Mouse (Mus musculus) adrenal gland (tissue): ENCODE measurements at regions not wholly inside any gene's neighbourhood (a gene's known extent, or its start where the extent isn't known, plus 50 kb on each side); places are given as distances from the start of the nearest gene placed in this dataset.

Source experiments
- intact Hi-C: fragments of 180-260 bp; cut with DNase I; formaldehyde crosslinking; loops from one replicate; pipeline ENCODE4 v1.15.1; 2025

DNA sequence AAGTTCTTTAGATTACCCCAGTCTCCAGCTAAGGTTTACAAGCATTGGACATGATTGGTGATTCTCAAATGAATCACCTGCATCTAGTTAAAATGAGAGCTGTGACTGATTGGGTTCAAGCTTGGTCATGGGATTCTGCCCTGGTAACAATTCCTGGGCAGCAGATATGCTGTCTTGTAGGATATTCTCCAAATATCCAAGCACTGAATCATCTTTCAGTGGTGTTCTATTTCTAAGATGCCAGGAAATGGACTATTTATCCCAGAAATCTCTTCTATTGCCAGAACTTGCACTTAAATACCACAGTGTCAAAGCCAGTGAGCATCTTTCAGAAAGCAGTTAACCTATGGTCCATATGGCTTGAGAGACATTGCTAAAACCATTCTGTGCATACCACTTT lies 475.8 kb upstream of the Cdh11 start:
- intact Hi-C loops, result no loop called here

DNA sequence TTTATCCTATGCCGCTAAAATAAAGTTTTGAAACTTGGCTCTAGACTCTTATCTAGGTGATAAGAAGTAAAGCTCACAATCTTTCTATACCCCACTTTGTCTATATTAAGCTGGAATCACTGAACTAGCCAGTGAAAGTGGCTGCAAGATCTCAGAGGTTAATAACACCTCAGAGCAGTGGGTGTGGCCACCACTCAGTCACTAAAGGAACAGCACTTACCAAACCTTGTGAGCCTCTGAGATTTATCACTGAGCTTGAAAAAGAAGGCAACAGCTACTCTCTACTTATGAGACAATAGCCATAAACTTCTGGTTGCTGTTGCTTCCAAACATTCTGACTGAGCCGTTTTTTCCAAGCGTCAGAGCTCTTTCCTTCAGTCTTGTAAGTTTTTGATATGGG lies 484.6 kb upstream of the Cdh11 start:
- intact Hi-C loops, result no loop called here

DNA sequence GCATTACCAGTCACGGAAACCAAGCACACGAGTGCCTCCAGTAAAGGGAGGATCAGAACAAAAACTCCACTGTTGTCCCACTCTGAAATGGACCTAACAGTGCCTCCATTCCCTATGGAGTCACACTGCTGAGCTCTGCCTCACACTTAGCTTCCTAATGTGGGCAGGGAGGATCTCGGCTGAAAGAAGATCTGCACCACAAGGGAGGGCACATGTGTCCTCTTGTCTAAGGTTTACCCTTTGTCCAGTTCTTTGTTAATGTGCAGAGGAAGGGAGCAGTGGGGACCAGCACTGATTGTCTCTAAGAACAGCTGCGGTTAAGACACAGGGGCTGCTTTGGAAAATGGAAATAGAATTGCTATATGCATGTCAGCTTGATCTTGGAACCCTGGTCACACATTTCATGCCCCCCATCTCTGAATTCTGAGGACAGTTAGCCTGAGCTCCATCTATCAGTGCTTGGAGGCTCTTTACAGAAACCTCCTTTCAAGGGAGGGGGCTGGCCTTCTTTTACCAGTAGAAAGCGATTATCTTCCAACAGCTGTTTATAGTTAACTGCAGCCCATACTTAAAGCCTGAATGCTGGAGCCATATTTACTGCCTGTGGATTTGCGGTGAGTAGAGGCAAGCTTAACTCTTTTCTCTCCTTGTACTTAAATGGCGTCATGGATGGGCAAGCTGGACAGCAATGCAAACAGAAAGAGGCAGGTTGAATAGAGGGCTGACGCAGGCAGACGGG lies 485.5 kb upstream of the Cdh11 start:
- intact Hi-C loops, result no loop called here

GRCm38 (mm10) chr8:103272305-103273079 lies 487.1 kb upstream of the Cdh11 start:
- intact Hi-C loops, result no loop called here

DNA sequence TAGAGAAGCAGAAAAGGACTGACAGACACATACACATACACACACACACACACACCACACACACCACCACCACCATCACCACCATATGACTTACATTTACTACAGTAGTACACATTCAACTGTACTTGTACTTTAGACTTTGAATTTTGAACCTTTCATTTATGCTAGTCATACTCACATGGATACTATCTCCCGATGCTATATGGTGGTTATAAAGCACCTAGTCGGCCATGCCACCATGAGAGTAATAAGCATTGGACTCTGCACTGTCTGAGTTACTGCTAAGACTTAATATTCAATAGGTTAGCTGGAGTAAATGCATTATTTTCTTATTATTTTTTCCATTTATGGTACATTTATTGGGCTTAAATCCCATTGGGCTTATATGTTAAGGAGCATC lies 488.0 kb upstream of the Cdh11 start:
- intact Hi-C loops, result no loop called here

DNA sequence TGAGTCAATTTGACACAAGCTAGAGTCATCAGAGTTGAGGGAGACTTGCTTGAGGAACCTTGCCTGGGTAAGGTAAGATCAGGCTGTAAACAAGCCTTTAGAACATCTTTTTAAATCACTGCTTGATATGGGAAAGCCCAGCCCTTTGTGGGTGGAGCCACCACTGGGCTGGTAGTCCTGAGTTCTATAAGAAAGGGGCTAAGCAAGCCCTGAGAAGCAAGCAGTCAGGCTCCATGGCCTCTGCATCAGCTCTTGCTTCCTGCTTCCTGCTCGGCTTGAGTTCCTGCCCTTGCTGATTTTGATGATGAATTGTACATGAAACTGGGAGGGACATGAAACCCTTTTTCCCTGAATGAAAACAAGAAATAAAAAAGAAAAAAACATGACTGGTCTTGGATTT lies 496.4 kb upstream of the Cdh11 start:
- intact Hi-C loops, result no loop called here

GRCm38 (mm10) chr8:103288561-103288974 lies 503.1 kb upstream of the Cdh11 start:
- intact Hi-C loops, result no loop called here

GRCm38 (mm10) chr8:103292896-103293295 lies 507.5 kb upstream of the Cdh11 start:
- intact Hi-C loops, result no loop called here

- intact Hi-C loops, result no loop called here
These were observed 521.2 kb upstream of the Cdh11 start for GRCm38 (mm10) chr8:103306476-103307183.

GRCm38 (mm10) chr8:103313576-103313975 lies 528.1 kb upstream of the Cdh11 start:
- intact Hi-C loops, result no loop called here

DNA sequence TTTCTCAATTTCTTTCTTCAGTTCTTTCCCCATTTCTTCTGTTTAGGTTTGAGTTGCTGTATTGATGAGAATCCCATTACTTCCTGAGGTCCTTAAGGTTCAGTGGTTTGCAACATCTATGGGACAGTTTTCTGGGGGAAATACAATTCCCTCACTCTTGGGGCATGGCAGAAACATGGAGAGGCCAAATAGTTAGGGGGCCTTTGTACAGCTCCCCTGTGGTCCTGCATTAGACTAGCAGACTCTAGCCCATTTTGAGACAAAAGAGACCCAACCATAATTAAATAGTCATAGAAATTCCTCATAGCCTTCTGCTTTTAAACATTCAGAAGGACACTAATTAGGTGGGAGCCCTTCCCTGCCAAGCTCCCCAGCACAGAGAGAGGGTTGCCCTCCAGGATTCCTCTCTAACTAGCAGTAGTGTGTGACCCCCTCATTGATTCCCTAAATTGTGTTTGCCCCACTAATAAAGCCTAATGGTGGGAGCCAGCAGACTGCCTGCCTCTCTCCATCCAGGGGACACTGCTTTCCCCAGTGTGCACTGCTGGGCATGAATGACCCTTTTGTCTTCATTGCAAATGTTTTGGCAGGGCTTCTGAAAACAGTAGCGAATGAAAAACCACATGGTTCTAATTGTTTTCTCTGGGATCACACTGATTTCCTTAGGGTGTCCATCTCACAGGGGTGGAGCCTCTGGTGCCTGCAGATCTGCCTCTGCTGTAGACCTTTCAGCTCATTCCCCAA lies 529.0 kb upstream of the Cdh11 start:
- intact Hi-C loops, result no loop called here

- intact Hi-C loops, result no loop called here
These were observed 530.3 kb upstream of the Cdh11 start for GRCm38 (mm10) chr8:103315742-103316141.

GRCm38 (mm10) chr8:103316691-103317091 lies 531.2 kb upstream of the Cdh11 start:
- intact Hi-C loops, result no loop called here

DNA sequence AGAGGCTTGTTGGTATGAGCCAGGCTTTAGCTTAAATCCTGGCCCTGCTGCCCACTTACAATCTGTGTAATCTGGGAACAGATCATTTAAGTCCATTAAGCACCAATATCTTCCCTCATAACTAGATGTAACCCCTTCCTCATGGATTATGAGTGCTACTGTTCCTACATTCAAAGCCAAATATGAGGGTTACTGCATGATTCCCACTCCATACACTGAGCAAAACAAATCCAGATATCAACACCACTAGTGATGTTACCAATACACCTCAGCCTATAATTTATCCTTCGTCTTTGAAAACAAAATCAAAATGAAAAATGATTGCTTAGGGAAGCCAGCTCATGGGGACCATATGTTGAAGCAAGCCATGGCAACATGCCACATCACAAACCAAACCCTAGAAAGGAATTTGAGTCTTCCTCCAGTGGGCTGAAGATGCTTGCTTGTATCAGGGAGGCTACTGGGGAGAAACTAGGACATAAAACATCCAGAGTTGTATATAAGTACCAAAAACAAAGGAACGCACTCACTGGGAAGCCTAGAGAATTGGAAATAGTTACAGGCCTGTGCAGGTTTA lies 531.8 kb upstream of the Cdh11 start:
- intact Hi-C loops, result no loop called here

- intact Hi-C loops, result no loop called here
These were observed 538.7 kb upstream of the Cdh11 start for GRCm38 (mm10) chr8:103324016-103324665.

- intact Hi-C loops, result no loop called here
These were observed 546.0 kb upstream of the Cdh11 start for GRCm38 (mm10) chr8:103331415-103331814.

DNA sequence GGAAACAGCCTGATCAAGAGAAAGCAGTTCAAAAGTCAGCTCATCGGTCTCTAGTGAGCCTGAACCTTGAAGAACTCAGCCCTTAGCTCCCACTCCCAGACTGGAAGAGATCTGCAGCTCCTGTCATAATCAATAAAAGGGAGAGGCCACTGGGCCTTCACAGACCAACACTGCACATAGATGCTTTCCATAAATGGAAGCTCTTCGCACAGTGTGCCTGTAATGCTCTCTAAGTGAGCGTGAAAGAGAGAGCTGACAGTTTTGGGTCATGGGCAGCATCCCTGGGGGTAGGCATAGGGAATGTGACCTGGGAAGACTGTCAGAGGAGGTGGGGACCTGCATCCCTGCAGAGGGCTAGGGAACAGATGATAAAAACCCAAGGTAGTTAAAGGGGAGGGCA lies 551.9 kb upstream of the Cdh11 start:
- intact Hi-C loops, result no loop called here

DNA sequence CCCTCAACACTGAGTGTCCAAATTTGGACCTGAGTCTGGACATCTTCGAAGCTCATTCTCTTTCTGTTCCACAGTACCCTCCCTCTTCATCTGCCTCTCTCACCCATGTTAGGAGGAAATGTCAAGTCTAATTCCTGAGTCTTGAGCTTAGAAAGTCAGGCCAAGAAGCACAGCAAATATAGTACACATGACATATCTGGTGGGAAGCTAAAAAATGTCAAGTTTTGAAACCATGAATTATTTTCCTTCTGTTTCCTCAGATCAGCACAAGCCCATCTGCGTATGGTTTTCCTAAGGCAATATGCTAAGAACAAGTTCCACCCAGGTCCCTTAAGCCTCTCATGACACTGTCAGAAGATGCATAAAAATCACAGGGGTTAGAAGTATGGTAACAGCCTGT lies 553.6 kb upstream of the Cdh11 start:
- intact Hi-C loops, result no loop called here

GRCm38 (mm10) chr8:103339951-103340350 lies 554.5 kb upstream of the Cdh11 start:
- intact Hi-C loops, result no loop called here

DNA sequence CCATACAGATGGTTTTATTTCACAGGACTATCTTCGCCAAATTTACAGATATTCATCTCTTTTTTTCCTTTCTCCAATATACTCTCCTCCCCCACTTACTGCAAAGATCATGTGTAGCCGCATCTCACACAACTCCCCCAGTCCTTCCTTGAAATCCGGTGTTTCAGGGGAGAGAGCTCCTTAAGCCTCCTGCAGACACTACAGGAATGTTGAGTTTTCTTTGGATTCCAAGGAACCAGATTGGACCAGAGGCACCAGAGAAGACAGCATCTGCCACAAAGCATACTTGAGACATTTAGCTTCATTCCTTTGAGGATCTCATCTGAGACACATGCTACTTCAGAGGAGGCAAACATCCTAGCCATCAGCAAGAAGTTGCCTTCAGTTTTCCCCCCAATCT lies 558.4 kb upstream of the Cdh11 start:
- intact Hi-C loops, result no loop called here

DNA sequence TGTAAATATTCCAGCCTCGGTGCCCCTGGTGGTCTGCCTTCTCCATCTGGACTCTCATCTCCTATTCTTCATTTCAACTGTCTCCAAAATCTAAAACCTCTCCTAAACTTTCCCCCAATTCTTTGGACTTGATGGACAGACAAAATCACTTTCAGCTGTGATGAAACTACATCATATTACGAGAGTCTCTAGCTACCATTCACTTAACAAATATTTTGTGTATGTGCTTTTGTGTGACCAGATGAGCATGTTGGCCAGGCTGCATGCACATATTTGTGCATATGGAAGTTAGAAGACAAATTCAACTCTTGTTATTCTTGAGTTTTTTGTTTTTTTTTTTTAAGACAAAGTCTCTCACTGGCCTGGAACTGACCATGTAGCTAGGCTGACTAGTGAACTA lies 559.4 kb upstream of the Cdh11 start:
- intact Hi-C loops, result no loop called here
